Mouse (Mus musculus) cerebellum, adult 11-12 months (tissue): Measurements from ENCODE around the gene G0s2.
A peak's percentile ranks its signal among the peaks of the same experiment; 100 is the strongest.

Experiments
- DNase-seq: peaks from one replicate; pipeline ENCODE4 v3.0.0; 2022

The G0s2 gene

DNA sequence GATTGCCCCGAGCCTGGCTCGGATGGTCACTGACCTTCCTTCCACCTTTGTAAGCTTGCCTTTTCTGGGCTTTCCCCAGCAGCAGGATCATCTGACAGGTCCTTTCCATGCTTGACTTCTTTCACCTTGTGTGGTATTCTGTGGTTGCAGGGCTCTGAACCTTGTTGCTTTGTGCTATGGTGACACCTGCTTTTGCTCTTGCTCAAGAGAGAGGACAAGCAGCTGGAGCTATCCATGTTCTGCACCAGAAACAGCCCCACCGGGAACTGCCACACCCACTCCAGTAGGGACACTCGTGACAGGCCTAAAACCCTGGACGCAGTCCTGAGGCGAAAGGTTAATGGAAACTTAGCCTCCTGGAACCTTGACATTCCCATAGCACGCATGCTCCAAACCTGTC lies 21.6 kb downstream of the G0s2 start:
- no peak for DNase-seq

GRCm38 (mm10) chr1:193250026-193250425 lies 23.0 kb downstream of the G0s2 start:
- no peak for DNase-seq

GRCm38 (mm10) chr1:193244235-193244634 lies 28.8 kb downstream of the G0s2 start:
- DNase-seq, result no peak

DNA sequence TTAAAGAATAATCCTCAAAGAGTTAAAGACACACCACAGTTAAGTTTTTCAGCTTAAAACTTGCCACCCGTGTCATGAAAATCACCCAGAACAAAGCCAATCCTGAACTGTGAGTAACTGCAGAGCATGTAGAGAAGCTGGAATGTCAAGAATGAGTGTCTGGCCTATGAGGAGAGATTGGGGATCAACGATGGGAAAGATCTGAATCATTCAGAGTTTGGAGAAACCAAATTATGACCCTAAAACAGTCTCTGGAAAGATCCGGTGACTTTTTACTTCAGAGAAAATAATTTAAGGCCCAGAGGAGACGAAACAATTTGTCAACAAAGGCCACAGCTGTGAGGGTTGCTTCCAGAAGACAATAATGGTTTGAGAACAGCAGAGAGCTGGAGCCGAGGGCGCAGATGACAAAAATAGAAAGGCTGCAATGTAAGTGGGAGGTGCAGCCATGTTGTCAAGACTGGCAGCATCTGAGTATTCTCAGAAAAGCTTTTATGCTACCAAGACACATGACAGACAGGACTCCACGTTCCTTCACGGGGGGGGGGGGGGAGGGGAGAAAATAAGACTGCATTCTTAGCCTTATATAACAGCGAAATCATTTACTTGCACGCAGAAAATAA lies 29.3 kb downstream of the G0s2 start:
- DNase-seq, result no peak

GRCm38 (mm10) chr1:193242863-193243262 lies 30.2 kb downstream of the G0s2 start:
- no peak for DNase-seq

DNA sequence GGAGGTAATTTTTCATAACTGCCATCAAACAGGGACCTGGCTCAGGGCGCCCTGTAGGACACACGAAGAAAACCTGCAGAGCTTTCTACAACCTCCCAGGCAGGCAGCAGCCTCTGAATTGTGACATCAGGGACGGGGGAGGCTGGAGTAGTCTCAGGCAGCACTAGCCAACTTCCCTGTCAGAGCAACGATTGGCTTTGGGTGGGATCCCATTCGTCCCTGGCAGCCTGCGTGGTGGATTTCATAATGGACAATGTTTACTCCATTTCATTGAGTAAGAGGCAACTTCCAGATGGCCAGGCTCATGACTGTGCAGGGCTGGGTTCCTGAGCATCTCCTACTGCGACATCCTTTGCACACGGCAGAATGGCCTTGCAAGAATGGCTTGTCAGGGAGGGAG lies 30.8 kb downstream of the G0s2 start:
- DNase-seq, result peak; percentile 96

DNA sequence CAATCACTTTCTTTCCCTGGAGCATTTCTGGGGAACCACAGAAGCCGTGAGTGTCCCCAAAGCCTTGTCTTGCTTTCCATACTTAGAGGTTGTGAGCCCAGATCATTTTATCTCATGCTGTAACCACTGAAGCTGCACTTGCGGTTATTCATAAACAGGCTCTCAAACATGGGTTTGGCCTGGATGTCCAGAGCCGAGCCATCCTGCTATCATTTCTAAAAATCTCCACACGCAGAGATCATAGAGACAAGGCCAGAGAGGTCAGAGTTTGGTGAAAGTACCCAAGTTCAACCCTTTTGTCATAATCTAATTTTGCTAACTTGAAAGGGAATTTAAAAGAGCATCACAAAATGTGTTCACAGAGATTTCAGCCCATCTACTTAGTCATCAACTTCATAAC lies 31.6 kb downstream of the G0s2 start:
- no peak for DNase-seq

- DNase-seq, result no peak
These were observed 34.6 kb downstream of the G0s2 start for GRCm38 (mm10) chr1:193238426-193238825.

DNA sequence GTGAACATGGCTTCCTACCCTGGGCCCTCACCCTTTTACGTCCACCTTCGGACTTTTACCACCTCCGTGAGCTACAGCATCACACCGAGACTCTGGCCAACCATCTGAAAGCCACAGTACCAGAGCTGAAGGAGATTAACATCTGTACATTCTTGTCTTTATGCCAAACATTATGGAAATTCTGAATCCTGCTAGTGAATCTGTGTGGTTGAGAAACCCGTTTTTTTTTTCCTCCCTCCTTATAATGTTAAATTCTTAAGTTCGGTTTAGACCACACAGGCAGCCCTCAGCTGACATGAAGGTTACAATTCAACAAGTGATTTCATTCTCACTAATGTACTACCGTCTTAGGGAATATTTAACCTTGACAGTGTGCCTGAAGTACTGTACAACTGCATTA lies 38.1 kb downstream of the G0s2 start:
- DNase-seq, result no peak

DNA sequence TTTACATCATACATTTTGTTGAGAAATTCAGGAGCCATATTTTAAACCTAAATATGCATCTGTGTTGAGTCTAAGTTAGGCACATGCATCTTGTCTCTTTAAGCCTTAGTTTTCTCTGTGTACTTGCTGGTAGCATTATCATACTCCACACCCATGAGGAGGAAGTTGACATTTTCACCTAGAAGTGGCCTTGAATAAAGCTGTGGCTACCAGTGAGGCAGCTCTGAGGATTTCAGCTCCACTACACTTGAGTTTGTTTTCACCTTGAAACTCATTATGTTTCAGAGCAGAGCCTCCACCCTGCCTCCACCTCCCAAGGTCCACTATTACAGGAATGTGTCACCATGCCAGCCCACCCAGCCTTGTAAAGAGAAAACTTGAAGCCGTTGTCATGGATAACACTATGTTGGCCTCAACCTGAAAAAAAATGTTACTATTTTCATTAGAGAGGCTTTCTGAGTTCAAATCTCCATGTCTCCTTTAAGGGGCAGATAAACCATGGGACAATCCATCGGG lies 38.8 kb downstream of the G0s2 start:
- no peak for DNase-seq

GRCm38 (mm10) chr1:193232732-193233131 lies 40.3 kb downstream of the G0s2 start:
- no peak for DNase-seq

DNA sequence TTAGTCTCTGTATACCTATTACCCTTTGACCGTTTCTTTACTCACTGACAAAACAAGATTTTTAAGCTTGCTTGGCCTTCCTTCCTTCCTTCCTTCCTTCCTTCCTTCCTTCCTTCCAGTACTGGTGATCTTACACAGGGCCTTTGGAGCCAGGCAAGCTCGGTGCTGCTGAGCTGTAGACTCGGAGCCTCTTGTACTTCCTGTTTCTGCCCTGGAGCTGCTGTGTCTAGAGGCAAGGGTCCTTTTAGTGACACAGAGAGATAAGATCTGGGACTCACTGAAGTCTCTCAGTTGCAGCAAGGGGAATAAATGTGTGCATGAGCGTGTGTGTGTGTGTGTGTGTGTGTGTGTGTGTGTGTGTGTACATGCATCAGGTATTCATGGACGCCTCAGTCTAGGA lies 42.1 kb downstream of the G0s2 start:
- DNase-seq, result no peak

GRCm38 (mm10) chr1:193230531-193230930 lies 42.5 kb downstream of the G0s2 start:
- DNase-seq, result no peak

DNA sequence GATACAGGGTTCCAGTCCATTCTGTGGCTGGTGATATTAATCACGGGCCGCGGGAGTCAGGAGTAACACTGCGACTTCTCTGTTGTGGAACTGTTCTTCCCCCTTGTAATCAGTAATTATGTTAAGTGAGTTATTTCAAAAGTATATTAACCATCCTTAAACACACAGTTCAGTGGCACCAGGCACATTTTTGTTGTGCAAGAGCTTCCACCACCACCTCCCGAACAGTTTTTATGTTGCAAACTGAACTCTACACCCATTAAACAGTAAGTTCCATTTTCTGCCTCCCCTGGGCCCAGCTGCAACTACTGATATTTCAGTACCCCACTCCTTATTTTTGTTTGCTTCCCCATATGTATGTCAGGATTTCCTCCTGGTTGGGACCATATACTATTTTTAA lies 43.4 kb downstream of the G0s2 start:
- DNase-seq, result no peak

GRCm38 (mm10) chr1:193227537-193227936 lies 45.5 kb downstream of the G0s2 start:
- DNase-seq, result no peak

DNA sequence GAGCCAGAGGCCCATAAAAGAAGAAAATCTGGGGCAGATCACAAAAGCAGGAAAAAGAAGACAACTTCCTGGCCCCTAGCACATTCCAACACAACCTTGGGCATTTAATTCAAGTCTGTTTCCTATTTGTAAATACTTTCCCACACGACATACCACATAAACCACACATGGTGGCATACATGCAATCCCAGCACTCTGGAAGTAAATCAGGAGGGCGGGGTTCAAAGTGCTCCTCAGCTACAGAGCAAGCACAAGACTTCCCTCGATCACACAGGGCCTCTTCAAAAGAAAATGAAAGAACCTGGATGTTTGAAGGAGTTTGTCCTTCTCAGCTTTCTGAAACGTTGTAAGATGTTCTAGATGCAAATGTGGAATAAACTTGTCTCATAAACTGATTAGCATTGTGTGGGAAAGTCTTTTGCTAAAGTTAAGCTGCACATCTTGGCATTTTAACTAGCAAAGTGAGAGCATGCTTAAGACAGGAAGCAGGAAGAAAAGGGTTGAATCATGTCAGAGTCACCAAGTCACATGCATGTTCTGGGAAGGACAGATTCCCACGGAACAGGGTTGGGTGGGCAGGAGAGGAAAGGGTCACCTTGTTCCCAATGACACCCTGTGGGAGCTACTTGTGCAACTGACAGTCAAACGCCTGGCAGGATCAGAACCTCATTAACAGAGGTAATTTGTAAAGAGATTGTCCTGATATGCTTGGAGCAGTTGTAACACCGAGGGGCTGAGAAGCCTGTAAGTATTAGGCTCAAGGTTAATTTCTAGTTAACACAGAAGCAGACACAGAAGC lies 46.1 kb downstream of the G0s2 start:
- DNase-seq, result no peak

DNA sequence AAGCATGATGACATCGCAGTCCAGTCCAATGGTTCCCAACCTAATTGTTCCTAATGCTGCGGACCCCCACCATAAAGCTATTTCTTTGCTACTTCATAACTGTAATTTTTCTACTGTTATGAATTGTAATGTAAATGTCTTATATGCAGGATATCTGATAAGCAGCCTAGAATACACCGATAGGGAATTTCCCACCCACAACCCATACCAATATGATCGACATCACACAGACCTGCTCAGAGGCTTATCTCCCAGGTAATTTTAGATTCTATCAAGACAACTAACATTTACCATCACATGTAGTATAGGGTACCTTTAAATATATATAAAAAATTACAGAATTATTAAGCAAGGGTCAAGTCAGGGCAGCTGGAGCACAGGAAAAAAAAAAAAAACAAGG lies 46.9 kb downstream of the G0s2 start:
- DNase-seq, result no peak

- DNase-seq, result no peak
These were observed 47.5 kb downstream of the G0s2 start for GRCm38 (mm10) chr1:193225531-193225930.
